Mouse (Mus musculus): ENCODE results near the gene Gm44805. TPM values are rescaled to one million over a fixed set of nuclear protein-coding genes. Genes with fewer than 3 reads are reported as not detected.

Gm44805 gene
- polyA plus RNA-seq, 1 experiment from 2014 or later, result not detected

Other genes with a start within 250 kb of the Gm44805 start
- 20.0 and 21.6 TPM in 2 replicates for gene Mark4, start 222.6 kb downstream of the Gm44805 start, polyA plus RNA-seq (2016; fragmentation: Nextera tagmentation; extraction: Ambion mirVana)
- gene Exoc3l2, start 218.1 kb downstream of the Gm44805 start, polyA plus RNA-seq (2016; fragmentation: Nextera tagmentation; extraction: Ambion mirVana), result 1.0 and 1.5 TPM in 2 replicates
- 4.6 and 4.8 TPM in 2 replicates for gene Bloc1s3, start 173.1 kb downstream of the Gm44805 start, polyA plus RNA-seq (2016; fragmentation: Nextera tagmentation; extraction: Ambion mirVana)
- gene Trappc6a, start 173.0 kb downstream of the Gm44805 start, polyA plus RNA-seq (2016; fragmentation: Nextera tagmentation; extraction: Ambion mirVana), result 41.7 and 48.1 TPM in 2 replicates
- 0.23 TPM in 1 of 2 replicates, not detected in the other for gene Nkpd1, start 163.6 kb downstream of the Gm44805 start, polyA plus RNA-seq (2016; fragmentation: Nextera tagmentation; extraction: Ambion mirVana)
- 41.7 and 43.8 TPM in 2 replicates for gene Ppp1r37, start 118.3 kb downstream of the Gm44805 start, polyA plus RNA-seq (2016; fragmentation: Nextera tagmentation; extraction: Ambion mirVana)
- 0.30 TPM in 1 of 2 replicates, not detected in the other for gene Zfp296, start 104.1 kb downstream of the Gm44805 start, polyA plus RNA-seq (2016; fragmentation: Nextera tagmentation; extraction: Ambion mirVana)
- 121 and 145 TPM in 2 replicates for gene Gemin7, start 103.8 kb downstream of the Gm44805 start, polyA plus RNA-seq (2016; fragmentation: Nextera tagmentation; extraction: Ambion mirVana)
- 70.1 and 73.6 TPM in 2 replicates for gene Clasrp, start 76.9 kb downstream of the Gm44805 start, polyA plus RNA-seq (2016; fragmentation: Nextera tagmentation; extraction: Ambion mirVana)
- 5.9 and 6.5 TPM in 2 replicates for gene Relb, start 52.0 kb downstream of the Gm44805 start, polyA plus RNA-seq (2016; fragmentation: Nextera tagmentation; extraction: Ambion mirVana)
- 112 and 115 TPM in 2 replicates for gene Clptm1, start 16.4 kb downstream of the Gm44805 start, polyA plus RNA-seq (2016; fragmentation: Nextera tagmentation; extraction: Ambion mirVana)
- 0.46 TPM in 1 of 2 replicates, not detected in the other for gene Apoc2, start 3.5 kb downstream of the Gm44805 start, polyA plus RNA-seq (2016; fragmentation: Nextera tagmentation; extraction: Ambion mirVana)
- gene Apoc4, start 56 bp upstream of the Gm44805 start, polyA plus RNA-seq (2016; fragmentation: Nextera tagmentation; extraction: Ambion mirVana), result 0.10 TPM in 1 of 2 replicates, not detected in the other
- 3.8 and 4.7 TPM in 2 replicates for gene Apoc1, start 11.2 kb upstream of the Gm44805 start, polyA plus RNA-seq (2016; fragmentation: Nextera tagmentation; extraction: Ambion mirVana)
- 228 and 246 TPM in 2 replicates for gene Apoe, start 17.8 kb upstream of the Gm44805 start, polyA plus RNA-seq (2016; fragmentation: Nextera tagmentation; extraction: Ambion mirVana)
- 136 and 138 TPM in 2 replicates for gene Tomm40, start 34.0 kb upstream of the Gm44805 start, polyA plus RNA-seq (2016; fragmentation: Nextera tagmentation; extraction: Ambion mirVana)
- gene Nectin2, start 69.1 kb upstream of the Gm44805 start, polyA plus RNA-seq (2016; fragmentation: Nextera tagmentation; extraction: Ambion mirVana), result 60.8 and 67.1 TPM in 2 replicates
- gene Bcam, start 89.6 kb upstream of the Gm44805 start, polyA plus RNA-seq (2016; fragmentation: Nextera tagmentation; extraction: Ambion mirVana), result 21.0 and 25.1 TPM in 2 replicates
- gene Cblc, start 115.4 kb upstream of the Gm44805 start, polyA plus RNA-seq (2016; fragmentation: Nextera tagmentation; extraction: Ambion mirVana), result 1.0 and 1.3 TPM in 2 replicates
- 1.1 and 2.1 TPM in 2 replicates for gene Bcl3, start 141.3 kb upstream of the Gm44805 start, polyA plus RNA-seq (2016; fragmentation: Nextera tagmentation; extraction: Ambion mirVana)
- 1.1 and 1.7 TPM in 2 replicates for gene Gm19345, start 170.6 kb upstream of the Gm44805 start, polyA plus RNA-seq (2016; fragmentation: Nextera tagmentation; extraction: Ambion mirVana)
- not detected in 2 replicates for gene Ceacam16, start 179.9 kb upstream of the Gm44805 start, polyA plus RNA-seq (2016; fragmentation: Nextera tagmentation; extraction: Ambion mirVana)
- gene Ceacam19, start 206.5 kb upstream of the Gm44805 start, polyA plus RNA-seq (2016; fragmentation: Nextera tagmentation; extraction: Ambion mirVana), result not detected in 2 replicates
- 4.6 and 6.1 TPM in 2 replicates for gene Pvr, start 239.7 kb upstream of the Gm44805 start, polyA plus RNA-seq (2016; fragmentation: Nextera tagmentation; extraction: Ambion mirVana)